Mouse (Mus musculus): Measurements from ENCODE around the gene Nars2. TPM values are rescaled to one million over a fixed set of nuclear protein-coding genes. Genes with fewer than 3 reads are reported as not detected.
"Not testable (repeated sequence)": the region's sequence is repeated elsewhere in the genome, so short reads cannot be mapped to it uniquely, and the experiment has no call there.

Gene Nars2
- polyA plus RNA-seq, 1 experiment from 2014 or later: 25.7 TPM

DNA sequence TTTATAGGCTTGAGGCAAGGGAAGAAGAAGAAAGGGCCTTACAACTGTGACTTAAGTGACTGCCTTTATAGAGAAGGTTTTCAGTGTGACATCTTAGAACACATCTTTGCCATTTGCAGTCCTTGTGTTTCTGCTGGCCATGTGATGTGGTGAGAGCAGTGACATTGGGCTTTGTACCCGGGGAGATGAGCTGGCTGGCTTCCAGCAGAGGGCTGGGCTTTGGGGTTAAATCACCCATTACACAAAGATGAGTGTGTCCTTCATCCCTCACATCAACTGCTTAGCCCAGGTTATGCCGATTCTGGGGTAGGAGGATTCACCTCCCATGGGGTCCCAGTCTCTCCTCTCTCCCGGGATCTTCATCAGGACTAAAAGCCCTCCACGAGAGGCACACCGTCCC, 41.4 kb upstream of the Nars2 start:
- DNase-seq (ENCODE audit: low spot score) (no peak), ATAC-seq (no peak)
- no peak overlapping the region for H3K4me2 ChIP-seq (ENCODE audit: low read length)
- no peak overlapping the region for H3K27ac ChIP-seq (ENCODE audit: low read depth, low read length)
- H3K36me3 ChIP-seq (ENCODE audit: control insufficient read depth, insufficient read depth, low read length): peaks cover 20% of the 10 kb centered on the region
- 60% methylated on average over 5 of the region's 5 CpGs for WGBS
- H3K4me3 ChIP-seq (ENCODE audit: low read depth, low read length): no peak overlapping the region
- peaks cover 14% of the 10 kb centered on the region for H3K4me1 ChIP-seq (ENCODE audit: control insufficient read depth, insufficient read depth, low read length)
- H3K9ac ChIP-seq (ENCODE audit: low read length): no peak overlapping the region
- no peaks in the 10 kb centered on the region for H3K9me3 ChIP-seq (replicated peaks; ENCODE audit: control insufficient read depth, low read length)
- H3K27me3 ChIP-seq (replicated peaks; ENCODE audit: control insufficient read depth, insufficient read depth, low read length): no peaks in the 10 kb centered on the region

DNA sequence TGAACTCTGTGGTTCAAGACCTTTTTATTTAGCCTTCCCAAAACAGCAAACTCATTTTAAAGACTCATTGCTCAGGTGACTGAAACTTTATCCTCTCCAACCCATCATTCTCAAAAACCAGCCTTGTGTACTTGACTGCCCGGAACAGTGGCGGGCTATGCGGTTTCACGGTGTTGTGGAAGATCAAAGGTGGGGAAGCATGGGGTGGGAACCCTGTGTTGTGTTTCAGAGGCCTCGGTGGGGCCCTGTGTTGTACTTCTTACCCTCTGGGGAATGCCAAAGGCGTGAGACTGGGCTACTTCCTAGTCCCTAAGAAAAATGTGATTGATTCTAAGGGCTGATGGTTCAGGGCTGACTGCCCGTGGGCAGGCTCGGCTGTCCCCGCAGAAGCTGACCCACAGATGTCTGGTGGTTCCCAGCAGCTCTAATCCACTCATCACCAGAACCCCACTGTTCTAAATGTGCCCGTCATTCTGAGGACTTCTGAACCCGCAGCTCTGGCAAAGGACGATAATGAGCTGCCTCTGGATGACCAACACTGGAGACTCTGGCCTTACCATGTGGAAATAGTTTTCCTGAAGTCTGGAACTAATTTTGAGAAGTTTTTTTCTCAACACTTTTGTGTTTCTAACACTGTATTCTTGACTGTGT, 40.9 kb upstream of the Nars2 start:
- no peak for DNase-seq (ENCODE audit: low spot score)

DNA sequence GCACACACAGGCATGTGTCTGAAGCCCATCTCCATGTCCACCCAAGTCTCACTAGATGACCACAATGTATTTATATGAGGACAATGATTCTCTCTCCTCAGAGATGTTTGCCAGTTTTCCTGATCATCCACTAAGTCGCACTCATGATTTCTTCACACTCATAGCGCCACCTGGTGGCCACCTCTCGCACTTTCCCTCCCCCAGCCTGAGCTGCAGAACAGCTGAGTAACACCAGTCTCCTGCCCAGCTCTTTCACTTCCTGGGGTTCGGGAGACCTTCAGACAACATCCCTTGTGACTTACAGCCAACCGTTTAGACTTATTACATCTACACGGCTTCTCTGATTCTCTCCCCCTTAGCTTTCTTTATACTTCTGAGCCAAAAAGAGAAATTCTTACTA, 37.3 kb upstream of the Nars2 start:
- Histone ChIP-seq H3K9ac (ENCODE audit: low read length) (no peak overlapping the region), H3K4me1 (ENCODE audit: control insufficient read depth, insufficient read depth, low read length) (peaks cover 3% of the 10 kb centered on the region; the same call in 1 of the 2 replicates), H3K4me3 (ENCODE audit: low read depth, low read length) (no peak overlapping the region), H3K27me3 (replicated peaks; ENCODE audit: control insufficient read depth, insufficient read depth, low read length) (no peaks in the 10 kb centered on the region), H3K9me3 (replicated peaks; ENCODE audit: control insufficient read depth, low read length) (no peaks in the 10 kb centered on the region), H3K4me2 (ENCODE audit: low read length) (no peak overlapping the region), H3K27ac (ENCODE audit: low read depth, low read length) (0 out of 2 replicates have a peak overlapping the region, but pooled peaks have one; percentile 18), H3K36me3 (ENCODE audit: control insufficient read depth, insufficient read depth, low read length) (no peaks in the 10 kb centered on the region)
- ATAC-seq (peak; percentile 59), DNase-seq (ENCODE audit: low spot score) (peak; percentile 92)
- 9% methylated on average over 6 of the region's 6 CpGs for WGBS

More for the DNA sequence above, 40.9 kb upstream of the Nars2 start:
- no peak for ATAC-seq
- Histone ChIP-seq H3K4me1 (ENCODE audit: control insufficient read depth, insufficient read depth, low read length) (peaks cover 12% of the 10 kb centered on the region), H3K4me2 (ENCODE audit: low read length) (no peak overlapping the region), H3K27ac (ENCODE audit: low read depth, low read length) (no peak overlapping the region), H3K9ac (ENCODE audit: low read length) (no peak overlapping the region), H3K9me3 (replicated peaks; ENCODE audit: control insufficient read depth, low read length) (no peaks in the 10 kb centered on the region), H3K4me3 (ENCODE audit: low read depth, low read length) (no peak overlapping the region), H3K27me3 (replicated peaks; ENCODE audit: control insufficient read depth, insufficient read depth, low read length) (no peaks in the 10 kb centered on the region), H3K36me3 (ENCODE audit: control insufficient read depth, insufficient read depth, low read length) (peaks cover 18% of the 10 kb centered on the region)
- WGBS: 79% methylated on average over 12 of the region's 12 CpGs

DNA sequence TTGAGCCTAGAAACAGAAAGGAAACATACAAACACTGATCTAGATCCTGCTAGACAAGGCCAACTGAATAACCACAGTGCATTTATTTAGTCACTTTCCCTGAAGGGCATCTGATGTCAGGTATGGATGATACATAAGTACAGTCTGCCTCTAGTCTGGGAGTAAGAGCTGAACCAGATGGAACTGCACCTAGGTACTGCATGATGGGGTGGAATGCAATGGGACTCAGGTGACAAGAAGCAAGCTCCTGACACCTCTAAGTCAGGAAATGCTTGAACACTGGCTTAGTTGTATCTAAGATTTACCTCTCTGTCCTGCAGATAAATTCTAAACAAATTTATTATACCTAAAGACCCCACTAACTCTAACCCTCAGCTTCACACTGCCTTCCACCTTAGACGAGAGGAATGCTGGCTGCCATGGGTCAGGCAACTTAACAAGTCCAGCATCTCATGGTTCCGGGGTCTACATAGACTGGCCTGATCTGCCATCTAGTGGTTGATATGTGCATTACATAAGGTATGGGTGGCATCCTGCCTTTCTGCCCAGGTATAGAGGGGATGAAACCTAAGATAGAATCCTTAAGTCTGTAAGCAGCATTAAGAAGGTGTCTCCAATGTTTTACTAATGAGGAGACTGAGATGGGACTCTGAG, 35.7 kb upstream of the Nars2 start:
- peak; percentile 40 for ATAC-seq
- no peak overlapping the region for H3K27ac ChIP-seq (ENCODE audit: low read depth, low read length)
- no peak overlapping the region for H3K4me3 ChIP-seq (ENCODE audit: low read depth, low read length)
- WGBS: 2% methylated on average over 2 of the region's 2 CpGs
- no peaks in the 10 kb centered on the region for H3K9me3 ChIP-seq (replicated peaks; ENCODE audit: control insufficient read depth, low read length)
- DNase-seq (ENCODE audit: low spot score): peak; percentile 86
- no peaks in the 10 kb centered on the region for H3K27me3 ChIP-seq (replicated peaks; ENCODE audit: control insufficient read depth, insufficient read depth, low read length)
- H3K9ac ChIP-seq (ENCODE audit: low read length): no peak overlapping the region
- H3K4me2 ChIP-seq (ENCODE audit: low read length): no peak overlapping the region
- no peaks in the 10 kb centered on the region for H3K36me3 ChIP-seq (ENCODE audit: control insufficient read depth, insufficient read depth, low read length)
- H3K4me1 ChIP-seq (ENCODE audit: control insufficient read depth, insufficient read depth, low read length): peaks cover 2% of the 10 kb centered on the region; the same call in 1 of the 2 replicates

DNA sequence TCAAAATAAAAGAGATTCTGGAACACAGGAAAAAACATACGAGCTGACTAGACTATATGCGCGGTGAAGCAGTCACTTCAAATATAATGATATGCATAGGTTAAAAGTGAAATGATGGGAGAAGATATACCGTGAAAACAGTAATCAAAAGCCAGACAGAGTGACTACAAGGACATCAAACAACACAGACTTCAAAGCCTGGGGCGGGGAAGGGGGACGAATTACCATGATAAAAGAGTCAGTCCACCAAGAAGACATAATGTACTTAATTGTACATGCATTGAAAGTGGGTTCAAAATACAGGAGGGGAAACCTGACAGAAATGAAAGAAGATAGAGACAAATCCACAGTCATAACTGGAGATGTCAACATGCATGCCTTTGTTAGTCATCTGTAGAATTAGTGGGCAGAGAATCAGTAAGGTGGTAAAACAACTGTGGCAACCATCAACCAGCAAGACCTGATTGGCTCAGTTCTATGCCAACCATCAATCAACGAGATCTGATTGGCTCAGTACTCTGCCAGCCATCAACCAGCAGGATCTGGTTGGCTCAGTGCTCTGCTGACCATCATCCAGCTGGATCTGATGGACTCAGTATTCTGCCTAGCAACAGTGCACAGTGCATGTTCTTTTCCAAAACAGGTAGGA, 30.7 kb upstream of the Nars2 start:
- Histone ChIP-seq H3K9ac (ENCODE audit: low read length) (no peak overlapping the region), H3K36me3 (ENCODE audit: control insufficient read depth, insufficient read depth, low read length) (no peaks in the 10 kb centered on the region), H3K27me3 (replicated peaks; ENCODE audit: control insufficient read depth, insufficient read depth, low read length) (no peaks in the 10 kb centered on the region), H3K4me2 (ENCODE audit: low read length) (no peak overlapping the region), H3K4me1 (ENCODE audit: control insufficient read depth, insufficient read depth, low read length) (peaks cover 6% of the 10 kb centered on the region; the same call in 1 of the 2 replicates), H3K27ac (ENCODE audit: low read depth, low read length) (no peak overlapping the region; the same call in 1 of the 2 replicates), H3K9me3 (replicated peaks; ENCODE audit: control insufficient read depth, low read length) (no peaks in the 10 kb centered on the region), H3K4me3 (ENCODE audit: low read depth, low read length) (no peak overlapping the region)
- 33% methylated on average over 7 of the region's 7 CpGs for WGBS
- DNase-seq (ENCODE audit: low spot score): peak; percentile 53
- peak; percentile 80 for ATAC-seq

DNA sequence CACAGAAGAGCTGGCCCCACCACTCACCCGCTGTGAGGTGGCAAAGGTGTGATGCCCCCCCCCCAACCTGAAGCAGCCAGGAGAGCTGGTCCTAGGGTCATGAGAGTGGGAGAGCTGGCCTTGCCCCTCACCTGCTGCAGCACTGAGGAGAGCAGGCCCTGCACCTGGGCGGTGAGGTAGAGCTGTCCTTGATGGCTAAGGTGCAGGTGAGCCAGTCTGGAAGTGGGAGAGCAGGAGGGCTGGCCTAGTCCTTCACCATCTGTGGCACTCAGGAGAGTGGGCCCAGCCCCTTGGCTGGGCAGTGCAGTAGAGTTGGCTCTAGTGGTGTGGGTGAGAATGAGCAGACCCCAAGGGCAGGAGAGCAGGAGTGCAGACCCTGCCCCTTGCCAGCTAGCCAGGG, 28.4 kb upstream of the Nars2 start:
- Histone ChIP-seq H3K27ac (ENCODE audit: low read depth, low read length) (no peak overlapping the region), H3K4me2 (ENCODE audit: low read length) (no peak overlapping the region), H3K4me3 (ENCODE audit: low read depth, low read length) (no peak overlapping the region), H3K9me3 (replicated peaks; ENCODE audit: control insufficient read depth, low read length) (no peaks in the 10 kb centered on the region), H3K27me3 (replicated peaks; ENCODE audit: control insufficient read depth, insufficient read depth, low read length) (no peaks in the 10 kb centered on the region), H3K9ac (ENCODE audit: low read length) (no peak overlapping the region), H3K4me1 (ENCODE audit: control insufficient read depth, insufficient read depth, low read length) (peaks cover 6% of the 10 kb centered on the region; the same call in 1 of the 2 replicates), H3K36me3 (ENCODE audit: control insufficient read depth, insufficient read depth, low read length) (no peaks in the 10 kb centered on the region)
- ATAC-seq (no peak), DNase-seq (ENCODE audit: low spot score) (no peak)
- WGBS: 100% methylated on average over 2 of the region's 2 CpGs

DNA sequence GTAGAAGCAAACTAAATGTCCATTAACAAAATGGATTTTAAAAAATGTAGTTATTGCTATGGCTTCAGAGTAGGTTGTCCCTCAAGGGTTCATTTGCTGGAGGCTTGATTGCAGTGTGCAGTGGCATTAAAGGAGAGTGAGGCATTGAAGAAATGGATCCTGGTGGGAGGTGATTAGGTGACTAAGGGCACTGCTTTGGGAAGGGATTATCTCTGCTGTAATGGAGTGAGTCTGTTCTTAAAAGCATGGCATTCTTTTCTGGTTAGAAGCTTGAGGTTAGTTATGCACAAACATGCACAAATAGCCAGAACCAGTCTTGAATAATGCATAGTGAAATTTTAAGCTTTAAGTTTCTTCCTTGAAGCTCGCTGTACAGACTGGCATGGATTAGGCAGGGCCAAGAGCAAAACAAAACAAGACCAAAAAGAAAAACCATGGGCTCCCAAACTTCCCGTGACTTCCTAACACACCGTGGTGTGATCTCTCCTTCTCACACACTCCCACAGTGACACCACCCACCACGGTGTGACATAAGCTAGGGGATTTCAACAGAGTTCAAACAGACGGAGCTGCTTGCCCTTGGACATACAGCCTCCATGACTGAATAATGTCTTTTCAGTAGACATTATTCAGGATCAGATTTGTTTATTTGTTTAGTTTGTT, 7.5 kb upstream of the Nars2 start:
- 8% methylated on average over 5 of the region's 5 CpGs for WGBS
- Histone ChIP-seq H3K4me3 (ENCODE audit: low read depth, low read length) (no peak overlapping the region), H3K27ac (ENCODE audit: low read depth, low read length) (no peak overlapping the region), H3K36me3 (ENCODE audit: control insufficient read depth, insufficient read depth, low read length) (no peaks in the 10 kb centered on the region), H3K4me2 (ENCODE audit: low read length) (no peak overlapping the region), H3K27me3 (replicated peaks; ENCODE audit: control insufficient read depth, insufficient read depth, low read length) (no peaks in the 10 kb centered on the region), H3K9me3 (replicated peaks; ENCODE audit: control insufficient read depth, low read length) (no peaks in the 10 kb centered on the region), H3K9ac (ENCODE audit: low read length) (no peak overlapping the region), H3K4me1 (ENCODE audit: control insufficient read depth, insufficient read depth, low read length) (no peaks in the 10 kb centered on the region)
- ATAC-seq (no peak), DNase-seq (ENCODE audit: low spot score) (no peak)

DNA sequence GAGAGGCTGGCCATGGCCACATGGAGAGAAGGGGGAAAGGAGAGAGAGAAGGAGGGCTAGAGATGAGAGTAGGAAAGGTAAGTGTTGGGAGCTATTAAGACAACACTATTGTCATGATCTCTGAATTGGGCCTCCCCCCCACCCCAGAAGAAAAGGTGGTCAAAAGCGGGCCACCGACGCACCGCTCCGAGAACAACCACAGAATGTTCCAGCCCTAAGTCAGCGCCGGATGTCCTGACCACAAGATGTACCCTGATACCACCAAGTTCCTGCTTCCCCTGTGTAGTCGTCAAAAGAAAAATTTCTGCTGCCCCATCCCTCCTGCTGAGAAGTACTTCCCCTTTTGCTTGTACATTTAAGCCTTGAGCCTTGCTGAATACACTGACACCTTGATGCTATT, 4.8 kb upstream of the Nars2 start:
- not testable (repeated sequence) for ATAC-seq; H3K4me2 ChIP-seq (ENCODE audit: low read length); DNase-seq (ENCODE audit: low spot score); H3K27me3 ChIP-seq (replicated peaks; ENCODE audit: control insufficient read depth, insufficient read depth, low read length); H3K27ac ChIP-seq (ENCODE audit: low read depth, low read length); H3K36me3 ChIP-seq (ENCODE audit: control insufficient read depth, insufficient read depth, low read length); H3K9ac ChIP-seq (ENCODE audit: low read length); H3K4me1 ChIP-seq (ENCODE audit: control insufficient read depth, insufficient read depth, low read length); H3K9me3 ChIP-seq (replicated peaks; ENCODE audit: control insufficient read depth, low read length); H3K4me3 ChIP-seq (ENCODE audit: low read depth, low read length)
- WGBS: 89% methylated on average over 8 of the region's 8 CpGs
